Mouse (Mus musculus) neural tube, embryonic 14.5 days (tissue): ENCODE measurements around the gene Eppin. TPM values are rescaled to one million over a fixed set of nuclear protein-coding genes. Genes with fewer than 3 reads are reported as not detected.

Source experiments
- ATAC-seq: fragments of 200-750 bp; cut with Nextera tagmentation; 2 replicates; pipeline ENCODE4 v1.8.0; 2017; ENCODE audit warnings: low read depth, mild to moderate bottlenecking, moderate TSS enrichment, moderate library complexity
- H3K27ac ChIP-seq: fragments of 300-500 bp; sonication (generic); 2 replicates; pipeline ENCODE4 v1.5.1; 2014; ENCODE audit warnings: low read depth, mild to moderate bottlenecking, control low read depth, low read length, moderate library complexity, mixed read lengths
- H3K27me3 ChIP-seq: fragments of 300-500 bp; sonication (generic); 2 replicates; pipeline ENCODE4 v1.6.1; 2014; ENCODE audit warnings: low read length; ENCODE audit not compliant: control insufficient read depth, insufficient read depth
- H3K36me3 ChIP-seq: fragments of 300-500 bp; sonication (generic); 2 replicates; pipeline ENCODE4 v1.6.1; 2014; ENCODE audit warnings: low read length, mixed read lengths; ENCODE audit not compliant: control insufficient read depth, insufficient read depth
- H3K4me1 ChIP-seq: fragments of 300-500 bp; sonication (generic); 2 replicates; pipeline ENCODE4 v1.6.1; 2014; ENCODE audit warnings: low read length; ENCODE audit not compliant: control insufficient read depth, insufficient read depth
- H3K4me2 ChIP-seq: fragments of 300-500 bp; sonication (generic); 2 replicates; pipeline ENCODE4 v1.6.1; 2014; ENCODE audit warnings: mild to moderate bottlenecking, low read depth, low read length, control low read depth
- H3K4me3 ChIP-seq: fragments of 300-500 bp; sonication (generic); 2 replicates; pipeline ENCODE4 v1.5.1; 2014; ENCODE audit warnings: low read depth, low read length, control low read depth, mixed read lengths
- H3K9ac ChIP-seq: fragments of 300-500 bp; sonication (generic); replicated peaks from 2 replicates; pipeline ENCODE4 v1.6.1; 2014; ENCODE audit warnings: low read depth, mild to moderate bottlenecking, control low read depth, low read length, mixed read lengths
- H3K9me3 ChIP-seq: fragments of 300-500 bp; sonication (generic); 2 replicates; pipeline ENCODE4 v1.6.1; 2016; ENCODE audit warnings: low read length; ENCODE audit not compliant: control insufficient read depth
- WGBS: fragments of 180-500 bp; shearing (Covaris S2); extraction: QIAGEN DNeasy Blood & Tissue Kit; methylation state at CpG from one replicate; pipeline ENCODE4 v1.1.7; 2014; 5-methylcytosine and 5-hydroxymethylcytosine counted together
- polyA plus RNA-seq: library from polyadenylated mRNA; unstranded; fragments of >200 nt; fragmentation: Nextera tagmentation; extraction: Ambion mirVana; gene quantifications from 2 replicates; pipeline ENCODE4 v1.2.1, GENCODE M21; 2014

The Eppin gene
- polyA plus RNA-seq, 1 experiment from 2014 or later: not detected

- WGBS: 67% methylated on average over 5 of the region's 5 CpGs
- H3K4me2 ChIP-seq: no peak overlapping the region
- H3K9me3 ChIP-seq: no peaks in the 10 kb centered on the region
- no peak for ATAC-seq
- no peak overlapping the region for H3K27ac ChIP-seq
- no peaks in the 10 kb centered on the region for H3K36me3 ChIP-seq
- 0 out of 2 replicates have a peak, but pooled peaks cover 6% of the 10 kb centered on the region for H3K4me1 ChIP-seq
- H3K27me3 ChIP-seq: peaks cover 9% of the 10 kb centered on the region; the same call in 1 of the 2 replicates
- no peak overlapping the region for H3K4me3 ChIP-seq
- no peak overlapping the region for H3K9ac ChIP-seq
These were observed 29.0 kb downstream of the Eppin start for GRCm38 (mm10) chr2:164564346-164564745.

- Histone ChIP-seq H3K4me3 (peak overlapping the region; percentile 36), H3K27ac (no peak overlapping the region), H3K36me3 (no peaks in the 10 kb centered on the region), H3K27me3 (peaks cover 9% of the 10 kb centered on the region; the same call in 1 of the 2 replicates), H3K9me3 (no peaks in the 10 kb centered on the region), H3K4me2 (peak overlapping the region; percentile 87), H3K4me1 (0 out of 2 replicates have a peak, but pooled peaks cover 6% of the 10 kb centered on the region), H3K9ac (peak overlapping the region; percentile 46)
- peak; percentile 46; the same call in 1 of the 2 replicates for ATAC-seq
- under 1% methylated on average over 30 of the region's 32 CpGs for WGBS
These were observed 29.9 kb downstream of the Eppin start for GRCm38 (mm10) chr2:164563339-164564038.

- WGBS: 4% methylated on average over 24 of the region's 24 CpGs
These were observed 30.8 kb downstream of the Eppin start, which contains the start of gene Wfdc2 for GRCm38 (mm10) chr2:164562391-164563188. Gene Wfdc2, plus strand, starts transcription at chr2:164562413.

GRCm38 (mm10) chr2:164560106-164560505 lies 33.3 kb downstream of the Eppin start:
- H3K9me3 ChIP-seq: no peaks in the 10 kb centered on the region
- no peak for ATAC-seq
- 87% methylated on average over 8 of the region's 8 CpGs for WGBS
- H3K27ac ChIP-seq: no peak overlapping the region
- H3K4me2 ChIP-seq: no peak overlapping the region
- H3K4me1 ChIP-seq: 0 out of 2 replicates have a peak, but pooled peaks cover 6% of the 10 kb centered on the region
- no peaks in the 10 kb centered on the region for H3K36me3 ChIP-seq
- peaks cover 9% of the 10 kb centered on the region; the same call in 1 of the 2 replicates for H3K27me3 ChIP-seq
- no peak overlapping the region for H3K4me3 ChIP-seq
- H3K9ac ChIP-seq: no peak overlapping the region

More at GRCm38 (mm10) chr2:164562391-164563188, 30.8 kb downstream of the Eppin start, which contains the start of gene Wfdc2:
- H3K27ac ChIP-seq: no peak within 1 kb of the TSS
- peak; percentile 17; the same call in 1 of the 2 replicates for ATAC-seq
- H3K4me2 ChIP-seq: peak within 1 kb of the TSS; percentile 87
- peak within 1 kb of the TSS; percentile 46 for H3K9ac ChIP-seq
- no peaks in the 10 kb centered on the region for H3K36me3 ChIP-seq
- 0 out of 2 replicates have a peak, but pooled peaks cover 6% of the 10 kb centered on the region for H3K4me1 ChIP-seq
- H3K9me3 ChIP-seq: no peaks in the 10 kb centered on the region
- H3K4me3 ChIP-seq: peak within 1 kb of the TSS; percentile 36
- H3K27me3 ChIP-seq: peaks cover 9% of the 10 kb centered on the region; the same call in 1 of the 2 replicates

GRCm38 (mm10) chr2:164558991-164559645 lies 34.3 kb downstream of the Eppin start:
- WGBS: 57% methylated on average over 16 of the region's 16 CpGs
- H3K4me1 ChIP-seq: 0 out of 2 replicates have a peak, but pooled peaks cover 6% of the 10 kb centered on the region
- no peak overlapping the region for H3K27ac ChIP-seq
- no peak overlapping the region for H3K4me3 ChIP-seq
- H3K9ac ChIP-seq: no peak overlapping the region
- no peaks in the 10 kb centered on the region for H3K9me3 ChIP-seq
- H3K27me3 ChIP-seq: peaks cover 9% of the 10 kb centered on the region; the same call in 1 of the 2 replicates
- no peak overlapping the region for H3K4me2 ChIP-seq
- no peak for ATAC-seq
- no peaks in the 10 kb centered on the region for H3K36me3 ChIP-seq

- no peak for ATAC-seq
- Histone ChIP-seq H3K4me2 (no peak overlapping the region), H3K9ac (no peak overlapping the region), H3K4me1 (0 out of 2 replicates have a peak, but pooled peaks cover 3% of the 10 kb centered on the region), H3K9me3 (no peaks in the 10 kb centered on the region), H3K4me3 (no peak overlapping the region), H3K27ac (no peak overlapping the region), H3K36me3 (no peaks in the 10 kb centered on the region), H3K27me3 (peaks cover 6% of the 10 kb centered on the region; the same call in 1 of the 2 replicates)
- WGBS: 83% methylated on average over 8 of the region's 8 CpGs
These were observed 35.0 kb downstream of the Eppin start for GRCm38 (mm10) chr2:164558426-164558825.

GRCm38 (mm10) chr2:164551502-164551901 lies 41.9 kb downstream of the Eppin start:
- Histone ChIP-seq H3K9me3 (no peaks in the 10 kb centered on the region), H3K4me1 (no peaks in the 10 kb centered on the region), H3K4me3 (no peak overlapping the region), H3K9ac (no peak overlapping the region), H3K4me2 (no peak overlapping the region), H3K27me3 (no peaks in the 10 kb centered on the region), H3K27ac (no peak overlapping the region), H3K36me3 (no peaks in the 10 kb centered on the region)
- 94% methylated on average over 9 of the region's 9 CpGs for WGBS
- ATAC-seq: no peak

GRCm38 (mm10) chr2:164550895-164551269 lies 42.5 kb downstream of the Eppin start:
- Histone ChIP-seq H3K4me3 (no peak overlapping the region), H3K27ac (no peak overlapping the region), H3K9me3 (no peaks in the 10 kb centered on the region), H3K36me3 (no peaks in the 10 kb centered on the region), H3K4me1 (no peaks in the 10 kb centered on the region), H3K4me2 (no peak overlapping the region), H3K9ac (no peak overlapping the region), H3K27me3 (no peaks in the 10 kb centered on the region)
- 77% methylated on average over 2 of the region's 2 CpGs for WGBS
- no peak for ATAC-seq
